Mouse (Mus musculus) midbrain, embryonic 14.5 days (tissue): ENCODE data around the gene Pheta2. TPM values are rescaled to one million over a fixed set of nuclear protein-coding genes. Genes with fewer than 3 reads are reported as not detected.

Source experiments
- microRNA-seq: library from miRNA; unstranded; fragments of <30 nt; microRNA quantifications from one replicate; pipeline ENCODE4, GENCODE M21; 2016
- polyA plus RNA-seq: library from polyadenylated mRNA; unstranded; fragments of >200 nt; fragmentation: Nextera tagmentation; extraction: Ambion mirVana; gene quantifications from 2 replicates; pipeline ENCODE4 v1.2.1, GENCODE M21; 2014

Gene Pheta2
- polyA plus RNA-seq, 1 experiment from 2014 or later = 1.3 TPM

Small RNA genes within 50 kb of the gene (microRNA-seq; reads per million reads assigned to microRNA genes)
- gene Mir7684 = not detected

Other genes with a start within 250 kb of the Pheta2 start
- 10.0 and 11.0 TPM in 2 replicates for gene Ccdc134, start 211.0 kb upstream of the Pheta2 start, polyA plus RNA-seq
- 132 and 158 TPM in 2 replicates for gene Srebf2, start 191.8 kb upstream of the Pheta2 start, polyA plus RNA-seq
- 0.70 and 1.5 TPM in 2 replicates for gene Shisa8, start 126.1 kb upstream of the Pheta2 start, polyA plus RNA-seq
- 0.19 TPM in 1 of 2 replicates, not detected in the other for gene Tnfrsf13c, start 114.6 kb upstream of the Pheta2 start, polyA plus RNA-seq
- gene Cenpm, start 94.2 kb upstream of the Pheta2 start, polyA plus RNA-seq = 13.9 and 23.2 TPM in 2 replicates
- 12.2 and 47.6 TPM in 2 replicates for gene 1500009C09Rik, start 86.5 kb upstream of the Pheta2 start, polyA plus RNA-seq
- 361 and 403 TPM in 2 replicates for gene Sept3, start 64.0 kb upstream of the Pheta2 start, polyA plus RNA-seq
- not detected in 2 replicates for gene Wbp2nl, start 40.0 kb upstream of the Pheta2 start, polyA plus RNA-seq
- gene Naga, start within 50 bp of the Pheta2 start, polyA plus RNA-seq = 23.0 and 27.3 TPM in 2 replicates
- 286 and 365 TPM in 2 replicates for gene Smdt1, start within 50 bp of the Pheta2 start, polyA plus RNA-seq
- gene Ndufa6, start 15.4 kb downstream of the Pheta2 start, polyA plus RNA-seq = 375 and 469 TPM in 2 replicates
- gene Cyp2d22, start 41.3 kb downstream of the Pheta2 start, polyA plus RNA-seq = 0.76 and 2.1 TPM in 2 replicates
- gene Cyp2d11, start 55.1 kb downstream of the Pheta2 start, polyA plus RNA-seq = not detected in 2 replicates
- gene Cyp2d10, start 68.3 kb downstream of the Pheta2 start, polyA plus RNA-seq = not detected in 2 replicates
- not detected in 2 replicates for gene Cyp2d9, start 94.5 kb downstream of the Pheta2 start, polyA plus RNA-seq
- not detected in 2 replicates for gene Cyp2d12, start 216.1 kb downstream of the Pheta2 start, polyA plus RNA-seq